28 mouse cellular contexts compared by ENCODE assay signal in the genomic region with DNA sequence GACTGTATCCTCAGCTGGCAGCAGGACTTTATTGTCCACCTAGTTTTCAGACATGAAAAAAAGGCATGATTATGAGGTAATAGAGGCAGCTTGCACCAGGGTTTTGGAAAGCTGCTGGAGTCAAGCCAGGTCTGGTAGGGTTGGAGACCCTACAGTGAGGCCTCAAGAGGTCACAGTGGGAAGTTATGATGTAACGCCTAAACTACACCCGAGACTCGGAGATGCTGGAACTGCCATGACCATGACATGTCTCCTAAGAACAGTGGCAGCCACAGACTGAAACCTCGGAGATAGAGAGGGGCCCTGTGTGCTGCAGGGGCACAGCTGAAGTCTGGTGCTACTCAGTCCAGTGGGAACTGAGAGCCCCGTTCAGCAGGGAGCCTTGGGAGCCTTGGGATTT. TPM values are rescaled to one million over a fixed set of nuclear protein-coding genes. Genes with fewer than 3 reads are reported as not detected.
"Had no signal": no experiment of that assay in that cellular context is flagged by ENCODE, and none has a peak within 500 bp of the region (broad histone marks: within the 10 kb centered on the region; RNA-seq: fewer than 3 reads in every experiment).

4930595D18Rik (minus strand) TSS at position 16 of the 400 bp plus-strand sequence.

- DNase-seq: liver, postnatal 0 days; lung, adult 2 months; lung, postnatal 14 days; lung, postnatal 36 days; midbrain, embryonic 14.5 days; retina, postnatal 1 day; right cerebral cortex, adult 18-20 months; right cerebral cortex, postnatal 25 days; right cerebral cortex, postnatal 4 days; spleen, adult 18-20 months; thymus, adult 18-20 months; thymus, postnatal 14 days; thymus, postnatal 36 days had no signal

- H3K9ac ChIP-seq: liver, embryonic 15.5 days; liver, postnatal 0 days; lung, embryonic 15.5 days; midbrain, embryonic 12.5 days; neural tube, embryonic 13.5 days; neural tube, embryonic 15.5 days had no signal

- H3K4me3 ChIP-seq: liver, embryonic 15.5 days; lung, embryonic 15.5 days; midbrain, embryonic 10.5 days; midbrain, embryonic 12.5 days; myocyte; neural tube, embryonic 13.5 days; neural tube, embryonic 15.5 days had no signal

- H3K4me2 ChIP-seq: liver, embryonic 15.5 days; lung, embryonic 15.5 days; midbrain, embryonic 12.5 days; neural tube, embryonic 13.5 days; neural tube, embryonic 15.5 days had no signal

- H3K9me3 ChIP-seq: liver, embryonic 15.5 days; lung, embryonic 15.5 days; midbrain, embryonic 10.5 days; midbrain, embryonic 12.5 days; neural tube, embryonic 13.5 days; neural tube, embryonic 15.5 days had no signal

- H3K27me3 ChIP-seq: liver, embryonic 15.5 days; lung, embryonic 15.5 days; midbrain, embryonic 12.5 days; neural tube, embryonic 13.5 days; neural tube, embryonic 15.5 days had no signal

- H3K36me3 ChIP-seq: liver, embryonic 15.5 days; lung, embryonic 15.5 days; midbrain, embryonic 12.5 days; neural tube, embryonic 13.5 days; neural tube, embryonic 15.5 days had no signal

- H3K27ac ChIP-seq: liver, embryonic 15.5 days; lung, embryonic 15.5 days; midbrain, embryonic 10.5 days; midbrain, embryonic 12.5 days; neural tube, embryonic 13.5 days; neural tube, embryonic 15.5 days had no signal

- ATAC-seq: liver, postnatal 0 days; lung, postnatal 0 days; midbrain, embryonic 16.5 days had no signal

- H3K4me1 ChIP-seq: lung, embryonic 15.5 days; midbrain, embryonic 10.5 days; neural tube, embryonic 15.5 days had no signal

RNA-seq across cellular contexts. Expression of gene 4930595D18Rik, which starts in this region (rescaled TPM):
- total RNA-seq: megakaryocyte-erythroid progenitor cell, adult 5-6 weeks had no signal
- polyA plus RNA-seq: liver, embryonic 15.5 days; liver, postnatal 0 days; lung, adult 2 months; lung, embryonic 15.5 days; lung, postnatal 0 days; macrophage; midbrain, embryonic 10.5 days; midbrain, embryonic 12.5 days; midbrain, embryonic 14.5 days; midbrain, embryonic 16.5 days; myocyte; neural tube, embryonic 11.5 days; neural tube, embryonic 13.5 days; neural tube, embryonic 15.5 days; small intestine, adult 2 months; stomach, embryonic 14.5 days; stomach, embryonic 16.5 days had no signal
